Mouse (Mus musculus): ENCODE measurements at regions not wholly inside any gene's neighbourhood (a gene's known extent, or its start where the extent isn't known, plus 50 kb on each side); places are given as distances from the start of the nearest gene placed in this dataset.

DNA sequence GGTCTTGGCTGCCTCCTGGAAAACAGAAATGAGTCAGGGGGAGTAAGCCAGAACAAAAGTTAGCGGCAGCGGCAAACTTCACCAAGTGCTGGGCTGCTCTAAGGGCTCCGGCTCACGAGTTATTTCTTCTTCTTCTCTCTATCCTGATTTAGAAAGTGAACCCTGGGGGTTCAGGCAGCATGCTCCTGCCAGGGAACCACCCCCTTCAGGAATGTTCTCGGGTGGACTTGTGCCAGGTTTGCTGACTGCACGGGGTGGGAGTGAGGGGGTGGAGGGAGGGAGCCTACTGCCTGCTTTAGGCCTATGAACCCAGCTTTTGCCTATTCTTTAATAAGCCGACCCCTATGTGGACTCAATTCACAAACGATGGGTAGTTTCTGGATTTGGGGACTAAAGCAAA, 148.6 kb downstream of the Dll1 start:
- TF ChIP-seq CTCF (IDR thresholded peaks at IDR 0.05; ENCODE audit: low read depth): no peak
- TF ChIP-seq EP300 (IDR thresholded peaks at IDR 0.05; ENCODE audit: low read depth): no peak

All from liver, embryonic 14.5 days (tissue).